Mouse (Mus musculus) cortical plate, adult 2 months (tissue): ENCODE data around the gene Kif22.

Experiments used
- CTCF ChIP-seq: fragments of 200-500 bp; IDR thresholded peaks from 2 replicates; pipeline ENCODE4 v1.5.1; 2011; ENCODE audit warnings: mild to moderate bottlenecking, control low read depth, low read length; ENCODE audit not compliant: insufficient read depth; ENCODE audit errors: extremely low read depth
- POLR2A ChIP-seq: fragments of 200-500 bp; IDR thresholded peaks from 2 replicates; pipeline ENCODE4 v1.6.1; 2011; ENCODE audit warnings: mild to moderate bottlenecking, low read length, control low read depth; ENCODE audit not compliant: insufficient read depth; ENCODE audit errors: extremely low read depth

DNA sequence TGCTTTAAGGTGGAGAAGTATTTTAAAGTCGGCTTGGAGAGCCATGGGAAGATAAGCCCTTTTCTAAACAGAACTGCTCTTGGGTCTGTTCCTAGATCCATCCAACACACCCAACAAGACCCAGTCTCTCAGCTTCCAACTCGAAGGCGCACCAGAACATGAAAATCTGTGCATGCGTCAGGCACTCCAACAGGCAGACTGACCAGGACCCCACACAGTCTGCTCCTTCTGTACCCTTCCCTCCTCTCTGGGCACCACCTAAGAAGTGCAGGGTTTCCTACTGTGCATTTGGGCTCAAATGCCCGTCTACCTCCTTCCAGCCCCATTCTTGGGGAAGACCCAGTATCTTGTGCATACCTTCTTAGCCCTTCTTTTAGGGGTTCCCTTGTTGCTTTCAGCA lies 21.8 kb downstream of the Kif22 start:
- TF ChIP-seq POLR2A (no peak), CTCF (no peak)
